Mouse (Mus musculus) liver (tissue): ENCODE measurements around the gene Cacna2d3.

ENCODE experiments used
- DNase-seq: peaks from one replicate; pipeline ENCODE4 v3.0.0-alpha.2; 2020; ENCODE audit warnings: mixed read lengths

Gene Cacna2d3

DNA sequence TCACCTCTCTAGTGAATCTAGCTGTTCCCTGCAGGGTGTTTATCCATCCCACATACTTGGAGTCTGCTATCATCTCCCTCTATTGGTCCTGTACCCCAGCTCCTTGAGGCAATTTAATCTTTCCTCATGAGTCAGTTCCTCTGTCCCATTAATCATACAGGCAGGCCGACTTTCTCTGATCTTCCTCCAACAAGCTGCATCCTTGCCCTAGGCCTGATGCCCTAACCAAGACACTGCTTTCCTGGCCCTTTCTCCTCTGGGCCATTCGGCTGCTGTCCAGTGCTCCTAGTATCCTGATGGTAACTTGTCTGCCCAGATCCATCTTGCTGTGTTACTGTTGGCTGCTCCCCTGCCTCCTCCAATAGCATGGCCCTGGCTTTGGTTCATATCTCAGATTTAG lies 737.4 kb downstream of the Cacna2d3 start:
- DNase-seq, result no peak

DNA sequence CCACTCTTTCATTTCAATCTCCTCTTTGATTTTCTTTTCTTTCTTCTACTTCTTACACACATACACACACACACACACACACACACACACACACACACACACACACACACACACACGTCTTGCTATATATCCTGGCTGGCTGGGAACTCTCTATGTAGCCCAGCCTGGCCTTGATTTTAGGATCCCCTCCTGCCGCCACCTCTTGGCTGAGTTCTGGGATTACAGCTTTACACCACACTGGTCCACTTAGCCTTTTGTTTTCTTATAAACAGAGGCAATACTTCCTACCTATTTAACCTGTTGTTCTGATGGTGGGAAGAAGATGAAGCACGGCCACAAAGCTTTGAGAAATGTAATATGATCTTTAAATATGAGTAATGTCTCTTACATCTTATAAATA lies 741.2 kb downstream of the Cacna2d3 start:
- no peak for DNase-seq

DNA sequence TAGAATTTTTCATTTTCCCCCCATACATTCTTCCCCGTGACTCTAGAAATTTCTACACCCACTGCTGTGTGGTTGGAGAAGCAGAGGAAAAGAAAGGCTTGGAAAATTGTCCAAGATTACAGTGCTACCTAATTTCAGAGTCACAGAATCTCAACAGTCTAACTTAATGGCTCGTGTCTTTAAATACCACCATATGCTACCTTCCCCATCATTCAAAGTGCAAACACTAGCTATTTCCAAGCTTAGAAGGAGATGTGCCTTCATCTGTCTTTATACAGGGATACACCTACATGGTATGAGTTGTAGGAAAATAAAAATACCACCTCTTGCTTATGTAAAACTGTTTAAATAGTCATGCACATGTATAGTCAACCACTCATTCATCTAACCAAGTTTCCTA lies 742.4 kb downstream of the Cacna2d3 start:
- no peak for DNase-seq

DNA sequence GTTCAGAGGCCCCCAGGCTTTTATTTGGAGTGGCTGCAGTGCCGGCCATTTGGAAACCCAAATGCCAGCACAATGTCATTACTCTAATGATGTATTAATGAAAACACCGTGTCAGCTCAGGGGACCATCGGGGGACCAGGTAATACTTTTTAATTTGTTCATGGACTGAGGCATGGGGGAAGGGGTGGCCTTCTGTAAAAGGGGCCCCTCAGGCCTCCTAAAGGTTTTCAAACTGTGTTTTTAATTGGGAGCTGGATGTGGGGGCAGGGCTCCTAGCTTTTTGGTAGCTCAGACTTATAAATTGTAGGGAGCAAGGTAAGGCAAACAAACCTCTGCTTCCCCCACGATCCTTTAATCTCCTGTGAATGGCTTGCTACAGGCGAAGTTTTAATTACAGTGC lies 749.0 kb downstream of the Cacna2d3 start:
- no peak for DNase-seq

DNA sequence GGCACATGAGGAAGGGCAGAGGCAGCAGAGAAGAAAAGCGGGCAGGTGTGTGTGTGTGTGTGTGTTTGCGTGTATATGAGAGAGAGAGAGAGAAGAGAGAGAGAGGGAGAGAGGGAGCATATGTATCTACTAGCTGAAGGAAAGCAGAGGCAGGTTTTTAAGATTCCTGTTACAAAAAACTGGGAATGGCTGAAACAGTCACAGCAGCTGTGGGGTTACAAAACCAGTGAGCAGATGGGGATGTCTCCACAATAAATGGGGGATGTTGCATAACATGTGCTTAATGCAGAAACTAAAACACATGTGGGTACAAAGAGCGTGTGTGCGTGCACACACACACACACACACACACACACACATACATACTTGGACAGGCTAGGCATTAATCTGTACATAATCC lies 752.4 kb downstream of the Cacna2d3 start:
- DNase-seq, result no peak

DNA sequence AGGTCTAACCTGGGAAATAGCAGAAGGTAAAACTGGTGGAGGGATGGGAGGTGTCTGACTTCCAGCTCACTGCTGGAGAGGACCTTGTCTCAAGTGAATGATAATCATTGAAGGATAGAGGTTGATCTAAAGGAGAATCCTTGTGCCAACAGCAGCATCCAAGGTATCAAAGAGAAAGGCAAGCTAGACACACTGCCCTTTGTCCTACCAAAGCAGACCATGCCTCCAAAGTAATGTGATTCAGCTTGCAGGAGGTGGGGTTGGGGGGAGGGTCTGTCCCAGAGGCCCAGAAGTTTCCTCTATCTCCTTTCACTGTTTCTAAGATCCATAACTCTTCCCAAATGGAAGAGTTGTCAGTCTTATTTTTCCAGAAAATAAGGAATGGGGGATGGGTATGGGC lies 754.8 kb downstream of the Cacna2d3 start:
- DNase-seq, result no peak

DNA sequence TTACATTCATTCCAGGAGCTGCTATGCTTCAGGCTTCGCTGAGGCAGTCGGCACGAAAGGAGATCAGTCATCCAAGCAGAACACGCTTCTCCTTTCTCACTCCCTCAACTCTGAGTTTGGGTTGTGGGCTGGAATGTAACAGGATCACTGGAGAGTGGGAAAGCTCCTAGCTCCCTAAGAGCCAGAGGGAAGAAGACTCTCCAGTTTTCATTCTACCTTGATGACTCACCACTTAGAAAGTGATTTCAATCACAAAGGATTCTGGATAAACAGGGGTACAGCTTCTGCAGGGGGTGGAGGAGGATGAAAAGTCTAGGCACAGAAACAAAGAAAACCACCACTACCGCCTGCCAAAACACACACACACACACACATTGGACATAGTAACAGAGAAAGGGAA lies 760.3 kb downstream of the Cacna2d3 start:
- no peak for DNase-seq

DNA sequence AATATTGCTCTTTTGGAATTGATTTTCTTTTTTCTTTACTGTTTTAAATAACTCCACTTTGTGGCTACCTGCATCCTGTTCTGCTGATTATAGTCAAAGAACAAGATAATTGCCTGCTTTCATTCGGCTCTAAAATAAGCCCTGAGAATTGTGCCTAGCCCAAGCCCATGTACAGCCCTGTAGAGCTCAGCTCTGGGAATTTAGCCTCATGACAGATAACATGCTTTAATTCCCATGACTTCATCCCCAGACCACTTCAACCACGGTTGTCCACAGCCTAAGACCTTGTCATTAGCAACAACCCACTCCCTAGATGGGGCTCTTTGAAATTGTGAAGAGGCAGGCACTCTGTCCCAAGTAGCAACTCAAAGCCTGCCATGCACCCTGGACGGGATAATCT lies 762.6 kb downstream of the Cacna2d3 start:
- DNase-seq, result no peak

DNA sequence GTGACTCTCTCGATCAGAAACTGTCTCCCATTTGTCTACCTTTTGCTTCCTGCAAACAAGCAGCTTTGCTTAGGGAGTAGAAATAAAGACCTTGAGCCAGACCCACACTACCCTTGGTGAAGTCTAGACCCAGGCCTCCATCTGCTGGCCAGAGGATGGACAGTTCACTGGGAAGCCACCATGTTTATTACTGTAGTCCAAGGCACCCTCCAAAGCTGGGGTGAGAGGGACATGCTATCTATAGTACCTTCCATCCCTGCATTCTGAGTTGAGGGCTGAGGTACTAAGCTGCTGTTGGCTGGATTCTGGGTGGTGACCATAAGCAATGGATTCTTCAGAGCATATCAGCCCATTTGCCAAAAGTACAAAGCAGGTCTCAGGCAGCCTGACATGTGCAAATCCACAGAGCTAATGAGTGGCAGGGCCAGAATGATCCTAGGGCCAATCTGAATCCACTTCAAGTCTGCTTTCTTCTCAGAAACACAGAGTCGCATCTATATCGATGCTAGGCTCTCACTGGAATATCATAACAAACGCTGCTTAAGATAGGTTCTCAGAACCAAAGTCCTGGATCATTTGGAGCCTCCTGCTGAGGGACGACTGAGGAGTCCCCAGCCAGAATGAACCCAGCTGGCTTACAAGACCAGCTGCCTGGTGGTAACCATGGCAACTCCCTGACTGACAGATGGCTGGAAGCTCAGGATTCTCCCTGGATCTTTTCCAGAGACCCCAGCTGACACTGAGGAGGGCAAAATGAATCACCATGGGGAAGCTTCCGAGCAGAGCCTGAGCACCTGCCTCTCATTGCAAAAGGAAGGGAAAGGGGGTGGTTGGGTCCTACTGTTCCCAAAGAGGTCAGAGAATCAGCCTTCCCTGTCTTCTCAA lies 763.3 kb downstream of the Cacna2d3 start:
- DNase-seq, result no peak

DNA sequence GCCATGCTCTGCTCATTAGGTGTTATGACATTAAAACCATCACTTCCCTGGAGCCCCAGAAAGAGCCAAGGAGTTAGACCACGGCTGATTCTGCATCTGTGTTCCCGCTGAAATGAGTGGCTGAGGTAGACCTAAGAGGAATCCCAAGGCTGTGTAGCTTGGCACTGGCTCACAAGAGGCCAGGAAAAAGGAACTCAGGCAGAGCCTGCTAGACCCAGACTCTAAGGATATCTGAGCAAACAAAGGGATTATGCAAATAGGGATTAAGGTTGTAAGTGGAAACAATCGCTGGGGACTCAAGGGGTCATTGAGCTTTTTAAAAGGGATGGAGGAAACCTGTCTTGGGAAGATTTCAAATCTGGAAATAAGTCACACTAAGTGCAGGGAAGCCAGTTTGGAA lies 766.5 kb downstream of the Cacna2d3 start:
- no peak for DNase-seq

DNA sequence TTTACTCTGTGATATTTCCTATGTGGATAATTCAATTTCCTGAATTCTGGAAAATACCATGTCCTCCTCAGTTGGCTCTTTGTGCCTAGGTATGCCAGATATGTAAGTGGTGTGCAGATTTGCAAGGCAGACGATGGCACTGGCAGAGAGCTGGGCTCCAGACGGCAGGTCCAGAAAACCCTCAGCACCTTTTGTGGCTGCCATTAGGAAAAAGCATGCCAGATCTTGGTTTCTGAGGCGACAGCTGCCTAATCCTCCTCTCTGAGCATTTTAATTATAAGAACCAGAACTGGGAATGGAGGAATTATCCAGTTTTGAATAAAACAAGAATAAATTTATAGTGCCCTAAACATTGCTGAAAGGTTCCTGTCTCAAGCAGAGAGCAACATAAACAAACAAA lies 767.1 kb downstream of the Cacna2d3 start:
- no peak for DNase-seq

DNA sequence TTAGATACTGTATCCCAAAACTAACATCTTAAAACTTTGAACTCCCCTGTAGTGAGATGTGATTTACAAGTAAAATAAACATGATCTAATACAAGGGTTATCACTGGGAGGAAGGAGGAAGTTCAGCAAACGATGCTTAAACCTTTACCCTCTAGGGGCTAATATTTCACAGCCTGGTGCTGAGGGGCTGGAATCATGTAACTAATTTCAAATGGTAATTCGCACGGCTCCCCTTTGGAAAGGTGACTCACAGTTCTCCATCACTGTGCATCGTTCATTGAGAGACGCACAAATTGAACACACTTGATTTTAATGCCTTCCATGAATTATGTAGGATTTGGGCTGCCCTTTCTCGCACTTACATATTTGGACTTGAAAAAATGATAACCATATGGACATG lies 767.6 kb downstream of the Cacna2d3 start:
- DNase-seq, result no peak

DNA sequence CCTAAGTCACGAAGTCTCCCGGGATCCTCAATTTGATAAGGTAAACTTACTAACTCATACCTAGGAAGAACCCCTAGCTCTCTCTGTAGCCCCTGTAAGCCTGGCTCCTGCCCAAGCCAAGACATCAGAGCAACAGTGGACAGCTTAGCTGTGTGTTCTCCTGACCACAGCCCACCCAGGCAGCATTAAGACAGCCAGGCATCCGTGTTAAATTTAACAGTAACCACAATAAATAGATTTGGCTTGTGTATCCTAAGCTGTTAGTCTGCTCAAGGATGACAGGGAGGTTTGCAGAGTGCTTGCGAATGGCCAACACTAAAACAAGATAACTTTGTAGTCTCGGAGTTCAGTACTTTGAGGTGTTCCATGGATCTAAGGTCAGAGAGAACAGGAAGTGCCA lies 768.3 kb downstream of the Cacna2d3 start:
- DNase-seq, result no peak

DNA sequence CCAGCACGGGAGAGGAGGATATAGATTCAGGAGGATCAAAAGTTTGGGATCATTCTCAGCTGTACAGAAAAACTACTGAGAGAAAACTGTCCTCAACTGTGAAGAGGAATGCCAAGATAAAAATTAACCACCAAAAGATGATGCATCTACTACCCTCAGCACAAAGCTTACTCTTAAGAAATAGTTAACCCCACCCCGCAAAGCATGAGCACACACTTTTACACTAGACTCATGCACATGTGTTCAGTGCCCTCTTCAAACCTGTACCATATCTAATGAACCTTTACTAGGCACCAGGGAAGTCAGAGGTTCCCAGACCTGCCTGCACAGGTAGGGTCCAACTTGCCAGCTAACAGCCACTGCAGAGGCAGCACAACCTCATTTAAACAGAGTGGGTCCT lies 771.2 kb downstream of the Cacna2d3 start:
- DNase-seq, result no peak

DNA sequence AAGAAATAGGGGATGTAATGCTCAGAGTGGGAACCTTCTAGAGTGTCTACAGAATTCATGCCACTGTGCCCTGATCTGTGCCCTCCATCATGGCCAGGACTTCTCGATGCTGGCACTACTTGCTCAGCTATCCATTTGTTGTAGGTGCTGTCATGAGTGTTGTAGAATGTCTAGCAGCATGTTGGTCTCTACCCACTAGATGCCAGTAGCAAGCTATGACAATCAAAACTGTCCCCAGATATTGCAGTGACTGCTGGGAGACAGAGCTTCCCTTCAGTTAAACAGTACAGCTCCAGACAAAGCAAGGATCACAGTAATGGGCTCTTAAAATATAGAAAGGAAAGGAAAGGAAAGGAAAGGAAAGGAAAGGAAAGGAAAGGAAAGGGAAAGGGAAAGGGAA lies 771.9 kb downstream of the Cacna2d3 start:
- DNase-seq, result no peak

DNA sequence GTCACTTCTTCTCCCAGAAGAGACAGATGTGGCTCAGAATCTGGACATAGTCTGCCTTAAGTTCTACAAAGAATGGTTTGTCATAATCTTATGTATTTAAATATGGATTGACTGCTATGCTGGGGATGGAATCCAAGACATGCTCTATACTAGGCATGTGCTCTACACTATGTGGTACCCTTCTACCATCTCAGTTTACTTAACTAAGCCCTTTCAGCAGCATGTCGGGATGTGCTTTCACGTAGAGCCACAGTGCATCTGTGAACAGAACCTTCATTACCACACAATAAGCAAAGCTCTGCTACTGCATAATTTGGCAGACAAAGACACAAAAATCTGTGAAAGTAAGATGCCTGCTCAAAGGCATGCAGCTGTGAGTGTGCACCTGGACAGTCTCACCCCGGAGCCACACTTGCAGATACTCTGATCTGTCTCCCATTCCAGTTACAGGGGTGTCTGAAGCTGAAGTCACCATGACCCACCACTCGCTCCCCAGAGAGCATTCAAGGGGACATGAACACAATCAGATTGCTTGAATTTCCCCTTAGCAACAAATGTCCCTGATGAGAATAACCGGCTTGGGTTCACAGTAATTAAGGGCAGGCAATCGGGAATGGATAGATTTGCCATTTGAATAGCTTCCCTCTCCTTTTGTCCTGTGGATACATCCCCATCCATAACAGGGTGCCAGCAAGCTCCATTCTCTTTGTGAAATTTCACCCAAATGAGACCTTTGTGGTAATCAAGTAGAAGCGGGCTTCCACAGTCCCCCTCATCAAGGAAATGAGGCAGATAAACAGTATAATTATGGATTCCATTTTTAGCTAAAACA lies 773.4 kb downstream of the Cacna2d3 start:
- DNase-seq, result no peak

DNA sequence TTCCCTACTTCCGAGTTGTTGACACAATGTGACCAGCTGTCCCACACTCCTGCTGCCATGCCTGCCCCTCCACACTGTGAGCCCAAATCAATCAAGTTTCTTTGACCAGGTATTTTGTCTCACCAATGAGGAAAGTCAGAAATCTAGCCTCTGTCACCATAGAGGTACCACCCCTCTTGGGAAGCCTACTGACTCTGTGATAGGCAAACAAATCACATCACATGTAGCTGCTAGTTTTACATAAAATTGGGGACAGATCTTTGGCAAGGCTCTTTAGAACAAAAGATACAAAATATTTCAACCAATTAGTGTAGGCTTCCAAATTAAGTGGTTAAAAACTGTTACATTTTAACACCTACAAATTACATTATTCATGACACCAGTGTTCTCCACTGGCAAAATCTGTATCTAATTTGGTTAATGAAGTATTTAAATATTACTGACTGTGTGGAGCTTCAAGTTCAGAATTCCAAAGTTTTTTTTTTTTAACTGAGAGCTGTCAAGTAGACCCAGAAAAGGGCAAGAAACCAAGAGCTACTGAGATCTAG lies 788.8 kb downstream of the Cacna2d3 start:
- DNase-seq, result no peak

DNA sequence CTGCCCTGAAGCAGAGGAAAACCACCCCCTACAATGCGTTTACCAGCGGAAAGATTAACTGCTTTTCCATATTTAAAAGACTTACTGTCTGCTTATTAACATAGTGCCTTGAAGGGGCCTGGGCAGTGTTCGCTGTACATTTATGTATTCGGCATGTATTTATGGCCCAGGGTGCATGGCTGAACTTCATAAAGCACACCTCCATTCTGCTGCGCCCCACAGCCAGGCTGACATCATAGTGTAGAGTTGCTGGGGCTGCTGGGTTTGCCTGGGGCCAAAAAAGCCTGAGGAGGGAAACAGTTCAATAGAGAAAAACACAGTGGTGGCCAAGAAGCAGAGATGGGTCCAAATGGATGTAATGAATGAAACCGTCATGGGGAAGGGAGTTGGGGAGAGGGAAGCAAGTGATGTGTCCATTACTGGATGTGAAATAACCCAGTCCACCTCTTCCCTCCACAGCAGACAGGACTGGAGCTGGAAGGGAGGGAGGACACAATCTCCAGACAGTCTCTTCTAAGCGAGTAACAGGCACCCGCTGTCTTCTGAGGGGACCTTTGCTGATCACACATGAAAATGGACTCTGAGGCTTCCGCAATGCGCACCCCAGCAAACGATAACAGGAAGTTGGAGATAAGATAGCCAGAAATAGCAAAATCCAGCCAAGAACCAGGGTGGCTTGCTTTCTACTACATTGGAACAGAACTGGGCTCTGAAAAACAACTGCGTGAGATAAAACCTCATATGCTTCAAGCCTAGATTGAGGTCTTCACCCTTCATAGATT lies 798.3 kb downstream of the Cacna2d3 start:
- DNase-seq, result no peak

DNA sequence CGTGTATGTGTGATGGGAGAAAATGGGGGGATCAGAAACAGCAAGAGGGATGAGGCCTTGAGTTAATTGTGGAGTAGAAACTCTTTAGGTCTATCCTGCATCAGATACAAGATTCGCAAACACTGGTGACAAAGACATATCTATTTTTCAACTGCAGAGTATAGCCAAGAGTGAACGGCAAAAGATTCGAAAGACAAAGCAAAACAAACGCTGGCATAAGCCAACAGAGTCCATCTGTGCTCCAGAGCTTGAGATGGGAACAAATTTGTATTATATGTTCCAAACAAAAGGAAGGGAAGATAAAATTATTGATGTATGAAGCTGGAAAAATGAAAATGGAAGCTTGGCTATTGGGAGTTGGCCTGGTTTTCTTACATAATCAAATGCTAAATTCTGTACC lies 802.8 kb downstream of the Cacna2d3 start:
- no peak for DNase-seq

DNA sequence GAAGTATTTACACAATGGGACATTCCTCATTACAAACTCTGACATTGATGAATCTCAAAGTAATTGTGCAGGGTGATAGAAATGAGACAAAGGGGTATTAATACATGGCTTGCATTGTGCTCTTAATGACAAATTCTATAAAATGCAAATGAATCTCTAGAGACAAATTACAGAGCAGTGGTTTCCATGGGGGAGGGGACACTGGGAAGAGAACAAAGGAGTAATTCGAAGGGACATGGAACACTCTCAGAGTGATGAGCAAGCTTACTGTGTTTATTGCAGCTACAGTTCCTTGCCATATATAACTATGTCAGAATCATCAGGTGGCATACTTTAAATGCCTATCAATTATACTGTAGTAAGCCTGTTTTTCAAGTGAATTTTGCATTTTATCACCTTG lies 806.7 kb downstream of the Cacna2d3 start:
- no peak for DNase-seq

DNA sequence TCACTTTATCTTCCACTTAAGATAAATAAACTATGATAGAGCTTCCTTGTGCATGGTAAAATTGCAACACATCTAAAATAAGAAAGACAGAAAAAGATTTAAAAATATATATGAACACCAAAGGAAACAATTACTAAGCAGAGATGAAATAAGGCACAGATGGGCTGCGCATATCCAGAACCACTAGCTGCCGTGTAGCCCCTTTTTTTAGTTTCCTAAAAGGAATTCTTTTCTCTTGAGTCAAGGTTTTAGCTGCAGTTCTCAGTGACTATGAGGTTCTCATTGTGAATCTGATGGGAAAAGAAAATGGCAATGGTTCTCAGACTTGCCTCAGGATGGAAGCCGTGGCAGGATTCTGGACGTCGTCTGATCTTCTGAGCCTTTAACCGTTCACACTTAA lies 814.0 kb downstream of the Cacna2d3 start:
- no peak for DNase-seq

DNA sequence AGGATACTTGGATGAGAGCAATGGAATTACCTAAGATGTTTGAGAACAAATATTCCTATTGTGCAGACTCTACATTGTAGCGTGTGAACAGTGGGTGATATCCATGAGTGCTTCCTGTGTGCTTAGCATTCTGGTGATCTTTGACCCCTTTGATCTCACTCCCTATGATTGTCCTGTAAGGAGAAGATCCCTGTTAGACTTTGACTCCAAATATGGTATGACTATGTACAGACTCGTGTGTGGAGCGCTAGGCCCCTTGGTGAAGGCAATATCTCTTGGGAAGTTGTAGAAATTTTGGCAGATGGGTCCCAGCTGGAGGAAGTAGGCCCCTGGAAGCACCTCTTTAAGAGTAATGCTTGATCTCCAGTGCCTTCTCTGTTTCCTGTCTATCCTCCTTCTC lies 829.1 kb downstream of the Cacna2d3 start:
- DNase-seq, result no peak

DNA sequence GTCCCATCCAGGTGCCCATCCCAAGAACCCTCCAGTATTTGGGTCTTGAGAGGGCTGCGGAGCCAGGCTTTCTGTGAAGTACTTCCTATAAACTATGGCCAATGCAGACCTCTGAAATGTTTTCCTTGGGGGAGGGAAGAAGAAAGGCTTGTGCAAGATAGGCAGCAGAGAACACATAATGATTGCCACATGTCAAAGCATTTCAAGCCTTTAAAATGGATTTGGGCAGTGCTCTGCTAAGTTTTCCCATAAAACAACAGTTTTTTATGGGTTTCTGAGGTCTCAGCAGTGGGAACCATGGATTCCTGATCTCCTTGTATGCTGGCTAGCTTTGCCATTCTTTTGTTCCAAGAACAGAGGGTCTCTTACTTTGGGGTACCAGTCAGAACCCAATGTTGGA lies 834.3 kb downstream of the Cacna2d3 start:
- DNase-seq, result no peak
